Mouse (Mus musculus) layer of hippocampus, postnatal 14 days (tissue): Measurements from ENCODE around the gene Usp47. TPM values are rescaled to one million over a fixed set of nuclear protein-coding genes. Genes with fewer than 3 reads are reported as not detected.
A peak's percentile ranks its signal among the peaks of the same experiment; 100 is the strongest.

Experiments used
- DNase-seq, 2 experiments: peaks; one replicate each; pipeline ENCODE4 v3.0.0; 2021 to 2022; ENCODE audit warnings: low spot score in 2 of 2, mixed read lengths in 1 of 2
- long read RNA-seq, 2 experiments: library from polyadenylated mRNA; stranded (forward); transcript quantifications; one replicate each; pipeline ENCODE4 v2.0.0; 2021
- total RNA-seq, 2 experiments: library from RNA; stranded (reverse); gene quantifications; 2 replicates each; pipeline ENCODE4 v1.2.3; 2021

The Usp47 gene
- 10 to 100 TPM; 64.3 to 66.0 TPM for total RNA-seq
- long read RNA-seq, experiment 1, full-length matches to known transcripts: 60 of 78 reads
- long read RNA-seq, experiment 1, partial matches to known transcripts: 8 of 78 reads
- long read RNA-seq, experiment 1, other reads (novel, unspliced or antisense): 10 of 78 reads
- long read RNA-seq, experiment 2, full-length matches to known transcripts: 63 of 72 reads
- long read RNA-seq, experiment 2, partial matches to known transcripts: 5 of 72 reads
- long read RNA-seq, experiment 2, other reads (novel, unspliced or antisense): 4 of 72 reads

GRCm38 (mm10) chr7:112023150-112023600 lies at the start of gene Usp47:
Gene Usp47 (plus strand): TSS chr7:112023504.
- peak; percentile 85 for DNase-seq

GRCm38 (mm10) chr7:111976401-111976800 lies 46.9 kb upstream of the Usp47 start:
- DNase-seq: no peak

GRCm38 (mm10) chr7:111977871-111978270 lies 45.4 kb upstream of the Usp47 start:
- DNase-seq: no peak

GRCm38 (mm10) chr7:111982296-111982695 lies 41.0 kb upstream of the Usp47 start:
- no peak for DNase-seq

- no peak for DNase-seq
These were observed 38.8 kb upstream of the Usp47 start for GRCm38 (mm10) chr7:111984530-111984929.

- no peak for DNase-seq
These were observed 38.0 kb upstream of the Usp47 start for GRCm38 (mm10) chr7:111985266-111985665.

- no peak for DNase-seq
These were observed 36.4 kb upstream of the Usp47 start for GRCm38 (mm10) chr7:111986906-111987305.

GRCm38 (mm10) chr7:111997441-111997840 lies 25.9 kb upstream of the Usp47 start:
- no peak for DNase-seq

GRCm38 (mm10) chr7:111998446-111999004 lies 24.8 kb upstream of the Usp47 start:
- no peak for DNase-seq

- DNase-seq: no peak
These were observed 23.9 kb upstream of the Usp47 start for GRCm38 (mm10) chr7:111999376-111999775.

GRCm38 (mm10) chr7:112000166-112000565 lies 23.1 kb upstream of the Usp47 start:
- DNase-seq: no peak

- DNase-seq: no peak
These were observed 12.8 kb upstream of the Usp47 start for GRCm38 (mm10) chr7:112010511-112010910.

GRCm38 (mm10) chr7:112010976-112011375 lies 12.3 kb upstream of the Usp47 start:
- no peak for DNase-seq

GRCm38 (mm10) chr7:112012102-112012501 lies 11.2 kb upstream of the Usp47 start:
- peak; percentile 37 to 50 for DNase-seq

GRCm38 (mm10) chr7:112012621-112013177 lies 10.6 kb upstream of the Usp47 start:
- DNase-seq: no peak

- no peak for DNase-seq
These were observed 9.2 kb upstream of the Usp47 start for GRCm38 (mm10) chr7:112014148-112014547.

GRCm38 (mm10) chr7:112022506-112023149 lies 676 bp upstream of the Usp47 start:
- DNase-seq: no peak

- no peak for DNase-seq
These were observed 519 bp downstream of the Usp47 start for GRCm38 (mm10) chr7:112023601-112024445.

- no peak for DNase-seq
These were observed 1.1 kb downstream of the Usp47 start for GRCm38 (mm10) chr7:112024446-112024730.

GRCm38 (mm10) chr7:112024856-112025255 lies 1.6 kb downstream of the Usp47 start:
- DNase-seq: no peak

GRCm38 (mm10) chr7:112030594-112030993 lies 7.3 kb downstream of the Usp47 start:
- no peak for DNase-seq
